Mouse (Mus musculus) kidney, adult 2 months (tissue): ENCODE data around the gene Dxo.

ENCODE experiments used
- CTCF ChIP-seq: fragments of 200-500 bp; conservative IDR thresholded peaks from 2 replicates; pipeline ENCODE4 v1.5.1; 2011; ENCODE audit warnings: low read depth, mild to moderate bottlenecking, control low read depth, low read length, moderate library complexity, mixed read lengths; ENCODE audit not compliant: insufficient read depth, insufficient read length
- POLR2A ChIP-seq: fragments of 200-500 bp; IDR thresholded peaks from one replicate; pipeline ENCODE4 v1.6.1; 2011; ENCODE audit warnings: low read depth, low read length, control low read depth

DNA sequence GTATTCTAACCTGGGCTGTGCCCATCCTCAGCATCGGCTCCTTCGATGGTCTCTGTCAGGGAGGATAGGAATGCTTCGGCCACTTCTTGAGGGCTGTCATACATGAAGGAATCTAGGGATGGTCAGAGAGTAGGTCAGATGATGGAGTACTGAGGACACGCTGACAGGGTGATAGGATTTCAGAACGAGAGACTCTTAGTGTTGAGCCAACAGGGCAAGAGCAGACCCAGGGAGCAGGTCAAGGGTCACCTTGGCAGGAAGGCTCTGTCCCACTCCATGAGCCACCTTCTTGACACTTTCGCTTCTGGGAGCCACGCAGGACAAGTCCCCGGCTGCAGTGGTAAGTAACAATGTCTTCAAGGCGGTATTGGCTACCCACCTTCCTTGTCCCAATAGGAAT is 23.7 kb downstream of the Dxo start:
- TF ChIP-seq CTCF, result no peak
- TF ChIP-seq POLR2A, result no peak
